Mouse (Mus musculus) MEL (cell line): ENCODE results near the gene Artn. TPM values are rescaled to one million over a fixed set of nuclear protein-coding genes. Genes with fewer than 3 reads are reported as not detected.

Experiments
- DNase-seq: peaks from one replicate; pipeline ENCODE4 v3.0.0; 2011; ENCODE audit warnings: low read depth, low spot score
- H3K27ac ChIP-seq: 2 replicates; pipeline ENCODE4 v1.5.1; 2012; ENCODE audit warnings: low read depth, mild to moderate bottlenecking, control low read depth, low read length, moderate library complexity; ENCODE audit not compliant: control insufficient read depth
- H3K27me3 ChIP-seq, 2 experiments: fragments of 150-350 bp in 1 of 2; sonication (generic) in 1 of 2; 2 replicates each; pipeline ENCODE4 v1.6.1; 2012; ENCODE audit warnings: low read length in 2 of 2, mild to moderate bottlenecking in 2 of 2, improper control_type of control experiment in 1 of 2, moderate library complexity in 1 of 2; ENCODE audit not compliant: insufficient read depth in 2 of 2, control insufficient read depth in 1 of 2
- H3K36me3 ChIP-seq, 2 experiments: 2 replicates each; pipeline ENCODE4 v1.6.1; 2012 to 2014; ENCODE audit warnings: low read length in 2 of 2, improper control_type of control experiment in 1 of 2, inconsistent platforms in 1 of 2, mild to moderate bottlenecking in 1 of 2; ENCODE audit not compliant: insufficient read depth in 2 of 2, control insufficient read depth in 1 of 2
- H3K4me1 ChIP-seq, 2 experiments: fragments of 150-350 bp in 1 of 2; sonication (generic) in 1 of 2; 2 replicates each; pipeline ENCODE4 v1.6.1; 2012; ENCODE audit warnings: low read length in 2 of 2, improper control_type of control experiment in 1 of 2, mild to moderate bottlenecking in 1 of 2; ENCODE audit not compliant: insufficient read depth in 2 of 2, control insufficient read depth in 1 of 2
- H3K4me3 ChIP-seq, 2 experiments: fragments of 150-350 bp in 1 of 2; sonication (generic) in 1 of 2; 2 replicates each; pipeline ENCODE4 v1.5.1; 2012; ENCODE audit warnings: low read depth in 2 of 2, low read length in 2 of 2, mild to moderate bottlenecking in 2 of 2, moderate library complexity in 2 of 2, control low read depth in 1 of 2, improper control_type of control experiment in 1 of 2; ENCODE audit not compliant: control insufficient read depth in 1 of 2, insufficient read depth in 1 of 2
- H3K79me2 ChIP-seq: 2 replicates; pipeline ENCODE4 v1.6.1; 2012; ENCODE audit warnings: mild to moderate bottlenecking, low read length, moderate library complexity; ENCODE audit not compliant: control insufficient read depth, poor library complexity, insufficient read depth
- H3K9ac ChIP-seq: 2 replicates; pipeline ENCODE4 v1.6.1; 2012; ENCODE audit warnings: low read depth, mild to moderate bottlenecking, control low read depth, low read length, moderate library complexity; ENCODE audit not compliant: control insufficient read depth, poor library complexity, severe bottlenecking
- H3K9me3 ChIP-seq: fragments of 150-350 bp; sonication (generic); replicated peaks from 2 replicates; pipeline ENCODE4 v1.6.1; 2012; ENCODE audit warnings: mild to moderate bottlenecking, low read length, improper control_type of control experiment, moderate library complexity; ENCODE audit not compliant: insufficient read depth
- BHLHE40 ChIP-seq: IDR thresholded peaks from 2 replicates; pipeline ENCODE4 v1.6.1; 2012; ENCODE audit warnings: low read depth, mild to moderate bottlenecking, inconsistent platforms, low read length, improper control_type of control experiment, borderline replicate concordance
- CHD1 ChIP-seq: IDR thresholded peaks from 2 replicates; pipeline ENCODE4 v1.6.1; 2012; ENCODE audit warnings: low read depth, mild to moderate bottlenecking, inconsistent platforms, low read length, improper control_type of control experiment
- CHD2 ChIP-seq: IDR thresholded peaks from 2 replicates; pipeline ENCODE4 v1.6.1; 2011; ENCODE audit warnings: low read length, improper control_type of control experiment
- EP300 ChIP-seq, 2 experiments: IDR thresholded peaks; 2 replicates each; pipeline ENCODE4 v1.6.1; 2011; ENCODE audit warnings: improper control_type of control experiment in 2 of 2, low read length in 2 of 2, low read depth in 1 of 2, mild to moderate bottlenecking in 1 of 2
- ETS1 ChIP-seq: IDR thresholded peaks from 2 replicates; pipeline ENCODE4 v1.6.1; 2012; ENCODE audit warnings: low read depth, mild to moderate bottlenecking, inconsistent platforms, low read length, improper control_type of control experiment, moderate library complexity
- KAT2A ChIP-seq: conservative IDR thresholded peaks from 2 replicates; pipeline ENCODE4 v1.6.1; 2012; ENCODE audit warnings: low read depth, low read length, improper control_type of control experiment, inconsistent platforms
- MAFK ChIP-seq: IDR thresholded peaks from 2 replicates; pipeline ENCODE4 v1.6.1; 2011; ENCODE audit warnings: low read depth, mild to moderate bottlenecking, low read length, improper control_type of control experiment, borderline replicate concordance
- MAX ChIP-seq: IDR thresholded peaks from 2 replicates; pipeline ENCODE4 v1.6.1; 2011; ENCODE audit warnings: low read length, improper control_type of control experiment
- MAZ ChIP-seq: IDR thresholded peaks from 2 replicates; pipeline ENCODE4 v1.6.1; 2012; ENCODE audit warnings: low read depth, mild to moderate bottlenecking, inconsistent platforms, low read length, improper control_type of control experiment
- MYC ChIP-seq: IDR thresholded peaks from 2 replicates; pipeline ENCODE4 v1.6.1; 2011; ENCODE audit warnings: low read depth, mild to moderate bottlenecking, low read length, improper control_type of control experiment, moderate library complexity
- RCOR1 ChIP-seq: IDR thresholded peaks from 2 replicates; pipeline ENCODE4 v1.6.1; 2012; ENCODE audit warnings: low read depth, mild to moderate bottlenecking, inconsistent platforms, low read length, improper control_type of control experiment
- SMC3 ChIP-seq: IDR thresholded peaks from 2 replicates; pipeline ENCODE4 v1.6.1; 2011; ENCODE audit warnings: low read depth, low read length, improper control_type of control experiment
- TAL1 ChIP-seq: IDR thresholded peaks from 2 replicates; pipeline ENCODE4 v1.6.1; 2012; ENCODE audit warnings: mild to moderate bottlenecking, inconsistent platforms, low read length, moderate library complexity, mixed read lengths
- TCF12 ChIP-seq: IDR thresholded peaks from 2 replicates; pipeline ENCODE4 v1.6.1; 2014; ENCODE audit warnings: low read depth, mild to moderate bottlenecking, inconsistent platforms, low read length, improper control_type of control experiment, moderate library complexity
- USF1 ChIP-seq: IDR thresholded peaks from 2 replicates; pipeline ENCODE4 v1.6.1; 2014; ENCODE audit warnings: low read depth, mild to moderate bottlenecking, inconsistent platforms, low read length, improper control_type of control experiment, moderate library complexity
- USF2 ChIP-seq, 2 experiments: IDR thresholded peaks; 2 replicates each; pipeline ENCODE4 v1.6.1; 2011 to 2012; ENCODE audit warnings: improper control_type of control experiment in 2 of 2, low read length in 2 of 2, borderline replicate concordance in 1 of 2, inconsistent platforms in 1 of 2, low read depth in 1 of 2, mild to moderate bottlenecking in 1 of 2; ENCODE audit not compliant: insufficient read depth in 1 of 2
- ZMIZ1 ChIP-seq: IDR thresholded peaks from 2 replicates; pipeline ENCODE4 v1.6.1; 2012; ENCODE audit warnings: low read depth, mild to moderate bottlenecking, inconsistent platforms, low read length, improper control_type of control experiment, moderate library complexity
- ZNF384 ChIP-seq: IDR thresholded peaks from 2 replicates; pipeline ENCODE4 v1.6.1; 2012; ENCODE audit warnings: low read depth, mild to moderate bottlenecking, inconsistent platforms, low read length, improper control_type of control experiment
- polyA plus RNA-seq, 2 experiments: library from polyadenylated mRNA; stranded (reverse) in 1 of 2; unstranded in 1 of 2; fragments of >175 nt in 1 of 2; fragments of >200 nt in 1 of 2; gene quantifications; 2 replicates each; pipeline versions ENCODE4 v1.2.1 to v1.2.4; 2012; ENCODE audit warnings: low replicate concordance in 2 of 2, low read depth in 1 of 2; ENCODE audit not compliant: insufficient read length in 2 of 2, insufficient read depth in 1 of 2, missing spikeins in 1 of 2
- total RNA-seq: library from RNA; depleted of rRNA; stranded (reverse); fragments of 300-350 nt; gene quantifications from 2 replicates; pipeline ENCODE4 v1.2.3, GENCODE M21; 2012

Artn gene
- total and polyA plus RNA-seq, 3 experiments = 0.08 to 0.21 TPM; not detected in 1

DNA sequence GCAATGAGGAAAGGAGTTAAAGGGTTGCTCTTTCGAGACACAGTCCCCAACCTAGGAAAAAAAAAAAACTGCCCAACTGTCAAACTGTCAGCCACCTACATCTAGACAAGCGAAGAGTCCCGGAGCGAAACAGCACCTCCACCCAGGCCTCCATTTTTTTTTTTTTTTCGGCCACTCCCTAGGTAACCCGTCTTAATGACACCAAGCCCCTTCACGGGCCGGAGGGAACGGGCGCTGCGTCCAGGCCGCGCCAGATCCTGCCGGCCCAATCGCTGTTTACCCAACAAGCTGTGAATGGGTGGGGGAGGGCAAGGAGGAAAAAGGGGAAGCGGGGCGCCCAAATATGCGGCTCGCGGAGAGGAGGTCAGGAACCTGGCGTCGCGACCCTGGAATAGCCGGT lies 42.9 kb downstream of the Artn start:
- TF ChIP-seq MYC (no peak), ETS1 (0 out of 2 replicates have a peak, but pooled peaks have one; percentile 43), RCOR1 (no peak), EP300 (IDR thresholded peaks at IDR 0.05; ENCODE audit: low read depth in 1 of 2, low read length in 2 of 2) (peak in 1 of 2 experiments; percentile 8; a peak in 1 of 4 replicates), BHLHE40 (no peak), ZNF384 (peak; percentile 82), ZMIZ1 (0 out of 2 replicates have a peak, but pooled peaks have one; percentile 6)
- peaks cover 0 to 15% of the 10 kb centered on the region in 2 experiments; a peak in 3 of 4 replicates for H3K4me1 ChIP-seq
- H3K27me3 ChIP-seq = no peaks in the 10 kb centered on the region
- peak overlapping the region; percentile 93 for H3K9ac ChIP-seq
- no peaks in the 10 kb centered on the region for H3K9me3 ChIP-seq
- peaks cover 0 to 3% of the 10 kb centered on the region in 2 experiments; a peak in 3 of 4 replicates for H3K36me3 ChIP-seq
- peak; percentile 76 for DNase-seq
- H3K79me2 ChIP-seq = peaks cover 24% of the 10 kb centered on the region
- H3K4me3 ChIP-seq = peak overlapping the region; percentile 59 to 90
- H3K27ac ChIP-seq = peak overlapping the region; percentile 62

DNA sequence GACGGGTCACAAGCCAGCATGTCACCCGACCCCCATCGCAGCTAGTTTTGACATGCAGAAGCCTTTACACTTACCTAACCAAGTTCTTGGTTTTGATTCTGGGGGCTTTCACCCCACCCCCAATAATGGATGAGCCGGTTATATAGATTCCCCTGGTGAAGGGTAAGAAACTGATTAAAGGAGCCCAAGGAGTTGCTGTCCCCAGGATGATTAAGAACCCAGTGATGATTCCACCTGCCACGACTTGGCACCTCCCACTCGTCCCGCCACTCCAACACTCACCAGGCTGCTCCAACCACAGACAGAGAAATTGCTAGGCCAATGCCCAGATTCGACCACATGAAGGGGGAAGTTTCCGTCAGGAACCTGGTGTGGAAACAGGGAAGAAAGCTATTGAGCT lies 43.6 kb downstream of the Artn start:
- Histone ChIP-seq H3K4me1 (peaks cover 0 to 13% of the 10 kb centered on the region in 2 experiments; a peak in 3 of 4 replicates), H3K9ac (peak overlapping the region; percentile 93), H3K27ac (no peak overlapping the region; the same call in 1 of the 2 replicates), H3K27me3 (no peaks in the 10 kb centered on the region), H3K36me3 (peaks cover 0 to 3% of the 10 kb centered on the region in 2 experiments; a peak in 3 of 4 replicates), H3K9me3 (no peaks in the 10 kb centered on the region), H3K4me3 (peak overlapping the region; percentile 59 to 90; a peak in 3 of 4 replicates), H3K79me2 (peaks cover 17% of the 10 kb centered on the region)
- no peak for DNase-seq
- TF ChIP-seq BHLHE40 = no peak
- no peak for TF ChIP-seq KAT2A
- TF ChIP-seq MAX = no peak
- TF ChIP-seq USF1 = no peak
- TF ChIP-seq ETS1 = no peak
- no peak for TF ChIP-seq MAZ
- no peak for TF ChIP-seq TCF12
- TF ChIP-seq ZNF384 = no peak
- no peak for TF ChIP-seq CHD1
- TF ChIP-seq USF2 (IDR thresholded peaks at IDR 0.05; ENCODE audit: borderline replicate concordance in 1 of 2, insufficient read depth in 1 of 2, low read depth in 1 of 2, low read length in 2 of 2) = no peak
- TF ChIP-seq CHD2 = no peak
- no peak for TF ChIP-seq TAL1
- no peak for TF ChIP-seq SMC3
- TF ChIP-seq MYC = no peak
- TF ChIP-seq MAFK = no peak
